Mouse (Mus musculus) MEL (cell line): ENCODE data around the gene Rps6kc1. TPM values are rescaled to one million over a fixed set of nuclear protein-coding genes. Genes with fewer than 3 reads are reported as not detected.
A peak's percentile ranks its signal among the peaks of the same experiment; 100 is the strongest.

ENCODE experiments used
- DNase-seq: peaks from one replicate; pipeline ENCODE4 v3.0.0; 2011; ENCODE audit warnings: low read depth, low spot score
- H3K27ac ChIP-seq: 2 replicates; pipeline ENCODE4 v1.5.1; 2012; ENCODE audit warnings: low read depth, mild to moderate bottlenecking, control low read depth, low read length, moderate library complexity; ENCODE audit not compliant: control insufficient read depth
- H3K27me3 ChIP-seq, 2 experiments: fragments of 150-350 bp in 1 of 2; sonication (generic) in 1 of 2; 2 replicates each; pipeline ENCODE4 v1.6.1; 2012; ENCODE audit warnings: low read length in 2 of 2, mild to moderate bottlenecking in 2 of 2, improper control_type of control experiment in 1 of 2, moderate library complexity in 1 of 2; ENCODE audit not compliant: insufficient read depth in 2 of 2, control insufficient read depth in 1 of 2
- H3K36me3 ChIP-seq, 2 experiments: 2 replicates each; pipeline ENCODE4 v1.6.1; 2012 to 2014; ENCODE audit warnings: low read length in 2 of 2, improper control_type of control experiment in 1 of 2, inconsistent platforms in 1 of 2, mild to moderate bottlenecking in 1 of 2; ENCODE audit not compliant: insufficient read depth in 2 of 2, control insufficient read depth in 1 of 2
- H3K4me1 ChIP-seq, 2 experiments: fragments of 150-350 bp in 1 of 2; sonication (generic) in 1 of 2; 2 replicates each; pipeline ENCODE4 v1.6.1; 2012; ENCODE audit warnings: low read length in 2 of 2, improper control_type of control experiment in 1 of 2, mild to moderate bottlenecking in 1 of 2; ENCODE audit not compliant: insufficient read depth in 2 of 2, control insufficient read depth in 1 of 2
- H3K4me3 ChIP-seq, 2 experiments: fragments of 150-350 bp in 1 of 2; sonication (generic) in 1 of 2; 2 replicates each; pipeline ENCODE4 v1.5.1; 2012; ENCODE audit warnings: low read depth in 2 of 2, low read length in 2 of 2, mild to moderate bottlenecking in 2 of 2, moderate library complexity in 2 of 2, control low read depth in 1 of 2, improper control_type of control experiment in 1 of 2; ENCODE audit not compliant: control insufficient read depth in 1 of 2, insufficient read depth in 1 of 2
- H3K79me2 ChIP-seq: 2 replicates; pipeline ENCODE4 v1.6.1; 2012; ENCODE audit warnings: mild to moderate bottlenecking, low read length, moderate library complexity; ENCODE audit not compliant: control insufficient read depth, poor library complexity, insufficient read depth
- H3K9ac ChIP-seq: 2 replicates; pipeline ENCODE4 v1.6.1; 2012; ENCODE audit warnings: low read depth, mild to moderate bottlenecking, control low read depth, low read length, moderate library complexity; ENCODE audit not compliant: control insufficient read depth, poor library complexity, severe bottlenecking
- H3K9me3 ChIP-seq: fragments of 150-350 bp; sonication (generic); replicated peaks from 2 replicates; pipeline ENCODE4 v1.6.1; 2012; ENCODE audit warnings: mild to moderate bottlenecking, low read length, improper control_type of control experiment, moderate library complexity; ENCODE audit not compliant: insufficient read depth
- CTCF ChIP-seq, 3 experiments: IDR thresholded peaks in 2 of 3; conservative IDR thresholded peaks in 1 of 3; 2 replicates each; pipeline ENCODE4 v1.5.1; 2011 to 2012; ENCODE audit warnings: low read length in 3 of 3, low read depth in 2 of 3, mild to moderate bottlenecking in 2 of 3, improper control_type of control experiment in 1 of 3, inconsistent platforms in 1 of 3, mixed read lengths in 1 of 3, moderate library complexity in 1 of 3; ENCODE audit not compliant: control insufficient read depth in 1 of 3, insufficient read depth in 1 of 3, poor library complexity in 1 of 3, severe bottlenecking in 1 of 3
- E2F4 ChIP-seq: IDR thresholded peaks from 2 replicates; pipeline ENCODE4 v1.6.1; 2011; ENCODE audit warnings: low read depth, low read length, improper control_type of control experiment, borderline replicate concordance
- EP300 ChIP-seq, 2 experiments: IDR thresholded peaks; 2 replicates each; pipeline ENCODE4 v1.6.1; 2011; ENCODE audit warnings: improper control_type of control experiment in 2 of 2, low read length in 2 of 2, low read depth in 1 of 2, mild to moderate bottlenecking in 1 of 2
- GABPA ChIP-seq: IDR thresholded peaks from 2 replicates; pipeline ENCODE4 v1.6.1; 2012; ENCODE audit warnings: low read depth, mild to moderate bottlenecking, inconsistent platforms, low read length, improper control_type of control experiment, moderate library complexity
- KAT2A ChIP-seq: conservative IDR thresholded peaks from 2 replicates; pipeline ENCODE4 v1.6.1; 2012; ENCODE audit warnings: low read depth, low read length, improper control_type of control experiment, inconsistent platforms
- MAX ChIP-seq: IDR thresholded peaks from 2 replicates; pipeline ENCODE4 v1.6.1; 2011; ENCODE audit warnings: low read length, improper control_type of control experiment
- MEF2A ChIP-seq: IDR thresholded peaks from 2 replicates; pipeline ENCODE4 v1.6.1; 2014; ENCODE audit warnings: low read depth, mild to moderate bottlenecking, inconsistent platforms, low read length, improper control_type of control experiment; ENCODE audit not compliant: poor library complexity, insufficient replicate concordance, severe bottlenecking; ENCODE audit errors: extremely low read depth
- MXI1 ChIP-seq: IDR thresholded peaks from 2 replicates; pipeline ENCODE4 v1.6.1; 2011; ENCODE audit warnings: mild to moderate bottlenecking, low read depth, low read length, improper control_type of control experiment
- MYB ChIP-seq: IDR thresholded peaks from 2 replicates; pipeline ENCODE4 v1.6.1; 2011; ENCODE audit warnings: mild to moderate bottlenecking, low read depth, low read length, improper control_type of control experiment
- MYC ChIP-seq: IDR thresholded peaks from 2 replicates; pipeline ENCODE4 v1.6.1; 2011; ENCODE audit warnings: low read depth, mild to moderate bottlenecking, low read length, improper control_type of control experiment, moderate library complexity
- NELFE ChIP-seq: IDR thresholded peaks from 2 replicates; pipeline ENCODE4 v1.6.1; 2011; ENCODE audit warnings: low read depth, low read length, improper control_type of control experiment
- NRF1 ChIP-seq: IDR thresholded peaks from 2 replicates; pipeline ENCODE4 v1.6.1; 2014; ENCODE audit warnings: low read depth, mild to moderate bottlenecking, inconsistent platforms, low read length, improper control_type of control experiment, moderate library complexity; ENCODE audit not compliant: poor library complexity, insufficient read depth, severe bottlenecking
- POLR2A ChIP-seq, 2 experiments: IDR thresholded peaks; 2 replicates each; pipeline ENCODE4 v1.6.1; 2011 to 2012; ENCODE audit warnings: low read length in 2 of 2, mild to moderate bottlenecking in 2 of 2, control low read depth in 1 of 2, improper control_type of control experiment in 1 of 2, low read depth in 1 of 2, moderate library complexity in 1 of 2; ENCODE audit not compliant: control insufficient read depth in 1 of 2, insufficient read depth in 1 of 2, poor library complexity in 1 of 2
- POLR2AphosphoS5 ChIP-seq: IDR thresholded peaks from 2 replicates; pipeline ENCODE4 v1.6.1; 2012; ENCODE audit warnings: low read depth, borderline replicate concordance, mild to moderate bottlenecking, inconsistent platforms, low read length, moderate library complexity, mixed read lengths
- RAD21 ChIP-seq: IDR thresholded peaks from 2 replicates; pipeline ENCODE4 v1.6.1; 2011; ENCODE audit warnings: mild to moderate bottlenecking, low read depth, low read length, improper control_type of control experiment
- RCOR1 ChIP-seq: IDR thresholded peaks from 2 replicates; pipeline ENCODE4 v1.6.1; 2012; ENCODE audit warnings: low read depth, mild to moderate bottlenecking, inconsistent platforms, low read length, improper control_type of control experiment
- SIN3A ChIP-seq: IDR thresholded peaks from 2 replicates; pipeline ENCODE4 v1.6.1; 2012; ENCODE audit warnings: low read length, improper control_type of control experiment, inconsistent platforms
- SMC3 ChIP-seq: IDR thresholded peaks from 2 replicates; pipeline ENCODE4 v1.6.1; 2011; ENCODE audit warnings: low read depth, low read length, improper control_type of control experiment
- TAL1 ChIP-seq: IDR thresholded peaks from 2 replicates; pipeline ENCODE4 v1.6.1; 2012; ENCODE audit warnings: mild to moderate bottlenecking, inconsistent platforms, low read length, moderate library complexity, mixed read lengths
- TBP ChIP-seq: IDR thresholded peaks from 2 replicates; pipeline ENCODE4 v1.8.0; 2011; ENCODE audit warnings: low read depth, low read length, improper control_type of control experiment
- TCF12 ChIP-seq: IDR thresholded peaks from 2 replicates; pipeline ENCODE4 v1.6.1; 2014; ENCODE audit warnings: low read depth, mild to moderate bottlenecking, inconsistent platforms, low read length, improper control_type of control experiment, moderate library complexity
- UBTF ChIP-seq: IDR thresholded peaks from 2 replicates; pipeline ENCODE4 v1.6.1; 2012; ENCODE audit warnings: low read depth, mild to moderate bottlenecking, inconsistent platforms, low read length, improper control_type of control experiment, moderate library complexity, borderline replicate concordance; ENCODE audit not compliant: insufficient read depth
- USF1 ChIP-seq: IDR thresholded peaks from 2 replicates; pipeline ENCODE4 v1.6.1; 2014; ENCODE audit warnings: low read depth, mild to moderate bottlenecking, inconsistent platforms, low read length, improper control_type of control experiment, moderate library complexity
- USF2 ChIP-seq, 2 experiments: IDR thresholded peaks; 2 replicates each; pipeline ENCODE4 v1.6.1; 2011 to 2012; ENCODE audit warnings: improper control_type of control experiment in 2 of 2, low read length in 2 of 2, borderline replicate concordance in 1 of 2, inconsistent platforms in 1 of 2, low read depth in 1 of 2, mild to moderate bottlenecking in 1 of 2; ENCODE audit not compliant: insufficient read depth in 1 of 2
- ZKSCAN1 ChIP-seq: IDR thresholded peaks from 2 replicates; pipeline ENCODE4 v1.6.1; 2012; ENCODE audit warnings: low read depth, mild to moderate bottlenecking, inconsistent platforms, low read length, improper control_type of control experiment, moderate library complexity
- ZMIZ1 ChIP-seq: IDR thresholded peaks from 2 replicates; pipeline ENCODE4 v1.6.1; 2012; ENCODE audit warnings: low read depth, mild to moderate bottlenecking, inconsistent platforms, low read length, improper control_type of control experiment, moderate library complexity
- ZNF384 ChIP-seq: IDR thresholded peaks from 2 replicates; pipeline ENCODE4 v1.6.1; 2012; ENCODE audit warnings: low read depth, mild to moderate bottlenecking, inconsistent platforms, low read length, improper control_type of control experiment
- polyA plus RNA-seq, 2 experiments: library from polyadenylated mRNA; stranded (reverse) in 1 of 2; unstranded in 1 of 2; fragments of >175 nt in 1 of 2; fragments of >200 nt in 1 of 2; gene quantifications; 2 replicates each; pipeline versions ENCODE4 v1.2.1 to v1.2.4; 2012; ENCODE audit warnings: low replicate concordance in 2 of 2, low read depth in 1 of 2; ENCODE audit not compliant: insufficient read length in 2 of 2, insufficient read depth in 1 of 2, missing spikeins in 1 of 2
- total RNA-seq: library from RNA; depleted of rRNA; stranded (reverse); fragments of 300-350 nt; gene quantifications from 2 replicates; pipeline ENCODE4 v1.2.3, GENCODE M21; 2012

The Rps6kc1 gene
- total and polyA plus RNA-seq, 3 experiments = 26.2 to 26.5 TPM; not detected in 1

- Histone ChIP-seq H3K79me2 (no peaks in the 10 kb centered on the region), H3K27me3 (no peaks in the 10 kb centered on the region), H3K9ac (no peak overlapping the region), H3K4me3 (no peak overlapping the region), H3K27ac (no peak overlapping the region), H3K4me1 (no peaks in the 10 kb centered on the region), H3K36me3 (no peaks in the 10 kb centered on the region), H3K9me3 (no peaks in the 10 kb centered on the region)
- DNase-seq = peak; percentile 11
- TF ChIP-seq NRF1 = no peak
- no peak for TF ChIP-seq SIN3A
- no peak for TF ChIP-seq MAX
- TF ChIP-seq POLR2AphosphoS5 = no peak
- no peak for TF ChIP-seq ZNF384
- TF ChIP-seq MYB = no peak
- peak in 2 of 3 experiments; percentile 21 to 27; a peak in 2 of 6 replicates for TF ChIP-seq CTCF (IDR thresholded peaks at IDR 0.05 in 2 of 3, conservative IDR thresholded peaks at IDR 0.05 in 1 of 3; ENCODE audit: control insufficient read depth in 1 of 3, insufficient read depth in 1 of 3, low read depth in 2 of 3, low read length in 3 of 3, poor library complexity in 1 of 3, severe bottlenecking in 1 of 3)
- TF ChIP-seq EP300 (IDR thresholded peaks at IDR 0.05; ENCODE audit: low read depth in 1 of 2, low read length in 2 of 2) = no peak
- TF ChIP-seq SMC3 = no peak
- TF ChIP-seq USF1 = no peak
- no peak for TF ChIP-seq ZMIZ1
- no peak for TF ChIP-seq TCF12
- no peak for TF ChIP-seq USF2 (IDR thresholded peaks at IDR 0.05; ENCODE audit: borderline replicate concordance in 1 of 2, insufficient read depth in 1 of 2, low read depth in 1 of 2, low read length in 2 of 2)
- peak; percentile 21 for TF ChIP-seq RAD21
- no peak for TF ChIP-seq E2F4
- no peak for TF ChIP-seq TBP
- TF ChIP-seq GABPA = no peak
Observed at GRCm38 (mm10) chr1:190695589-190695988, 216.0 kb downstream of the Rps6kc1 start.

- no peak for DNase-seq
- Histone ChIP-seq H3K9ac (no peak overlapping the region), H3K27me3 (no peaks in the 10 kb centered on the region), H3K27ac (no peak overlapping the region), H3K36me3 (no peaks in the 10 kb centered on the region), H3K79me2 (no peaks in the 10 kb centered on the region), H3K4me3 (no peak overlapping the region), H3K4me1 (no peaks in the 10 kb centered on the region), H3K9me3 (no peaks in the 10 kb centered on the region)
- TF ChIP-seq TCF12 (no peak), E2F4 (no peak), SMC3 (no peak), MEF2A (no peak), MYC (no peak), GABPA (no peak), MYB (no peak), MXI1 (no peak), TAL1 (no peak), KAT2A (no peak), ZKSCAN1 (no peak), RCOR1 (no peak), ZNF384 (no peak), UBTF (no peak), POLR2A (IDR thresholded peaks at IDR 0.05; ENCODE audit: control insufficient read depth in 1 of 2, insufficient read depth in 1 of 2, low read depth in 1 of 2, low read length in 2 of 2, poor library complexity in 1 of 2) (no peak), USF1 (no peak), NELFE (no peak)
Observed at GRCm38 (mm10) chr1:190690528-190691262, 220.9 kb downstream of the Rps6kc1 start.
